Mouse (Mus musculus) frontal cortex, adult (tissue): ENCODE data around the gene Gnaq.
A peak's percentile ranks its signal among the peaks of the same experiment; 100 is the strongest.

Source experiments
- ATAC-seq: cut with Nextera tagmentation; 2 replicates; pipeline ENCODE4 v1.9.2; 2017; ENCODE audit warnings: mild to moderate bottlenecking, moderate library complexity, mixed read lengths; ENCODE audit not compliant: low TSS enrichment

Gene Gnaq

GRCm38 (mm10) chr19:16132791-16132864 lies at the start of gene Gnaq:
Gene Gnaq, plus strand, starts transcription at chr19:16132831.
- ATAC-seq = no peak

- ATAC-seq = peak; percentile 81; the same call in 1 of the 2 replicates
Measured at GRCm38 (mm10) chr19:16083981-16084630, 48.5 kb upstream of the Gnaq start.

- ATAC-seq = 0 out of 2 replicates have a peak, but pooled peaks have one; percentile 20
Measured at GRCm38 (mm10) chr19:16085248-16085647, 47.4 kb upstream of the Gnaq start.

GRCm38 (mm10) chr19:16086154-16086553 lies 46.5 kb upstream of the Gnaq start:
- no peak for ATAC-seq

GRCm38 (mm10) chr19:16086581-16086980 lies 46.0 kb upstream of the Gnaq start:
- ATAC-seq = no peak

GRCm38 (mm10) chr19:16087391-16087790 lies 45.2 kb upstream of the Gnaq start:
- no peak for ATAC-seq

- no peak for ATAC-seq
Measured at GRCm38 (mm10) chr19:16093616-16094015, 39.0 kb upstream of the Gnaq start.

- ATAC-seq = no peak
Measured at GRCm38 (mm10) chr19:16109901-16110300, 22.7 kb upstream of the Gnaq start.

- no peak for ATAC-seq
Measured at GRCm38 (mm10) chr19:16110670-16111069, 22.0 kb upstream of the Gnaq start.

GRCm38 (mm10) chr19:16113295-16113694 lies 19.3 kb upstream of the Gnaq start:
- no peak for ATAC-seq

GRCm38 (mm10) chr19:16118421-16118820 lies 14.2 kb upstream of the Gnaq start:
- no peak for ATAC-seq

- no peak for ATAC-seq
Measured at GRCm38 (mm10) chr19:16121301-16121700, 11.3 kb upstream of the Gnaq start.

GRCm38 (mm10) chr19:16128715-16129114 lies 3.9 kb upstream of the Gnaq start:
- no peak for ATAC-seq

GRCm38 (mm10) chr19:16129171-16129570 lies 3.5 kb upstream of the Gnaq start:
- ATAC-seq = no peak

- ATAC-seq = no peak
Measured at GRCm38 (mm10) chr19:16130476-16130875, 2.2 kb upstream of the Gnaq start.

GRCm38 (mm10) chr19:16131831-16132230 lies 800 bp upstream of the Gnaq start:
- ATAC-seq = no peak

- ATAC-seq = peak; percentile 58
Measured at GRCm38 (mm10) chr19:16132340-16132790, 266 bp upstream of the Gnaq start.

- ATAC-seq = peak; percentile 36
Measured at GRCm38 (mm10) chr19:16132865-16133720, 462 bp downstream of the Gnaq start.

GRCm38 (mm10) chr19:16133721-16134570 lies 1.3 kb downstream of the Gnaq start:
- peak; percentile 15 for ATAC-seq

- peak; percentile 28; the same call in 1 of the 2 replicates for ATAC-seq
Measured at GRCm38 (mm10) chr19:16138064-16138580, 5.5 kb downstream of the Gnaq start.

- ATAC-seq = no peak
Measured at GRCm38 (mm10) chr19:16140710-16141109, 8.1 kb downstream of the Gnaq start.

GRCm38 (mm10) chr19:16141857-16142256 lies 9.2 kb downstream of the Gnaq start:
- no peak for ATAC-seq
